Mouse (Mus musculus): ENCODE results near the gene 4930415O20Rik.

DNA sequence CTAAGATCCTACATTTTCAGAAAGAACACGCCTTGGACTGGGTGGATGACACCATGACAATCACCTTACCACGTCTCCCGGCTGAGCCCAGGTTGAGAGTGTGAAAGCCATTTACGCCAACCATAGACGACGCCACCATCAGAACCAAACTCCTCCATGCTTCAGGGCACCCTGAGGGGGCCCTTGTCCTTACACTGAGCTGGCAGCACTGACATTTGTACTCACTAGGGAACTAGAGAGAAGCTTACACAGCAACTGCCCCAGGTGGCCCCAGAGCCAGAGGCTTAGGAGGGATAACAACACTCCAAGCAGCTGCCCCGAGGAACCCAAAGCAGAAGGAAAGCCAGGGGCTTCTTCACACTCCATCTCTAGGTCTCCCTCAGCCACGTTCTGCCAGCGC is 35.9 kb downstream of the 4930415O20Rik start:
- TF ChIP-seq POLR2A (IDR thresholded peaks at IDR 0.05; ENCODE audit: insufficient read length, low read depth) (no peak), TCF3 (IDR thresholded peaks at IDR 0.05; ENCODE audit: insufficient read length, low read depth) (no peak), POLR2AphosphoS2 (IDR thresholded peaks at IDR 0.05; ENCODE audit: insufficient read length, low read depth) (no peak), E2F4 (IDR thresholded peaks at IDR 0.05; ENCODE audit: insufficient read depth) (no peak), TCF12 (IDR thresholded peaks at IDR 0.05; ENCODE audit: insufficient read depth, poor library complexity, severe bottlenecking) (no peak), MAX (IDR thresholded peaks at IDR 0.05; ENCODE audit: low read depth) (no peak), REST (IDR thresholded peaks at IDR 0.05; ENCODE audit: insufficient read depth, insufficient read length) (no peak), USF1 (IDR thresholded peaks at IDR 0.05; ENCODE audit: low read depth) (no peak), MYOG (IDR thresholded peaks at IDR 0.05; ENCODE audit: control insufficient read depth in 1 of 3, insufficient read depth in 1 of 3, insufficient read length in 2 of 3, low read depth in 2 of 3) (no peak), MYOD1 (IDR thresholded peaks at IDR 0.05; ENCODE audit: control insufficient read depth in 1 of 3, insufficient read length in 2 of 3, low read depth in 2 of 3) (no peak)
